Mouse (Mus musculus) neural tube, embryonic 15.5 days (tissue): ENCODE results near the gene Ap1g2. TPM values are rescaled to one million over a fixed set of nuclear protein-coding genes. Genes with fewer than 3 reads are reported as not detected.

Source experiments
- ATAC-seq: fragments of 200-750 bp; cut with Nextera tagmentation; 2 replicates; pipeline ENCODE4 v1.8.0; 2017; ENCODE audit warnings: mild to moderate bottlenecking, moderate TSS enrichment, moderate library complexity; ENCODE audit not compliant: low FRiP score
- H3K27ac ChIP-seq: fragments of 300-500 bp; sonication (generic); replicated peaks from 2 replicates; pipeline ENCODE4 v1.5.1; 2015; ENCODE audit warnings: mild to moderate bottlenecking, inconsistent platforms
- H3K27me3 ChIP-seq: fragments of 300-500 bp; sonication (generic); replicated peaks from 2 replicates; pipeline ENCODE4 v1.6.1; 2015; ENCODE audit warnings: inconsistent platforms
- H3K36me3 ChIP-seq: fragments of 300-500 bp; sonication (generic); 2 replicates; pipeline ENCODE4 v1.6.1; 2015; ENCODE audit warnings: inconsistent platforms
- H3K4me1 ChIP-seq: fragments of 300-500 bp; sonication (generic); 2 replicates; pipeline ENCODE4 v1.6.1; 2015; ENCODE audit warnings: inconsistent platforms
- H3K4me2 ChIP-seq: fragments of 300-500 bp; sonication (generic); 2 replicates; pipeline ENCODE4 v1.6.1; 2015; ENCODE audit warnings: inconsistent platforms, mild to moderate bottlenecking, moderate library complexity
- H3K4me3 ChIP-seq: fragments of 300-500 bp; sonication (generic); replicated peaks from 2 replicates; pipeline ENCODE4 v1.5.1; 2015; ENCODE audit warnings: mild to moderate bottlenecking, inconsistent platforms
- H3K9ac ChIP-seq: fragments of 300-500 bp; sonication (generic); replicated peaks from 2 replicates; pipeline ENCODE4 v1.6.1; 2015; ENCODE audit warnings: mild to moderate bottlenecking, inconsistent platforms
- H3K9me3 ChIP-seq: fragments of 300-500 bp; sonication (generic); replicated peaks from 2 replicates; pipeline ENCODE4 v1.6.1; 2016; ENCODE audit warnings: inconsistent platforms
- WGBS: fragments of 180-500 bp; shearing (Covaris S2); methylation state at CpG from one replicate; pipeline ENCODE4 v1.1.7; 2015; ENCODE audit warnings: mixed read lengths; 5-methylcytosine and 5-hydroxymethylcytosine counted together
- polyA plus RNA-seq: library from polyadenylated mRNA; unstranded; fragments of >200 nt; fragmentation: Nextera tagmentation; extraction: Ambion mirVana; gene quantifications from 2 replicates; pipeline ENCODE4 v1.2.1, GENCODE M21; 2015

The Ap1g2 gene
- polyA plus RNA-seq, 1 experiment from 2014 or later = 6.2 TPM

DNA sequence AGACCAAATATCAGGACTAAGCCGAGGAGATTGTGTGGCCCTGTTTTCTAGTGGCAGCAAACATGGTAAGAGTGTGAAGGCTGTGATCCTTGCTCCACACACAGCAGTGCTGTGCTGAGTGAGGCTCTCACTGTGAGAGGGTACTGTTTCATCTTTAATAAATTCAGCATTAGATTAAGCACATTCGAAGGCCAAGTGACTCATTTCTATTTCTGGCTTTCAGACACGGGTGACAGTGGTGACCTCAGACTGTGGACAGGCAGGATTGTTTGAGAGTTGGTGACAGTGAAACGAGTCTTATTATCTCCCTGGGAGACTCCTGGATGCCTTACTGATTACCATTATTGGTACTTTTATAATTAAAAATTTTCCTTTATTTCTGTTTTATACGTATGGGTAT lies 19.3 kb upstream of the Ap1g2 start:
- Histone ChIP-seq H3K4me2 (no peak overlapping the region), H3K9me3 (no peaks in the 10 kb centered on the region), H3K4me3 (no peak overlapping the region), H3K27me3 (no peaks in the 10 kb centered on the region), H3K27ac (no peak overlapping the region), H3K9ac (no peak overlapping the region), H3K4me1 (peaks cover 14% of the 10 kb centered on the region), H3K36me3 (no peaks in the 10 kb centered on the region)
- no peak for ATAC-seq
- 85% methylated on average over 5 of the region's 5 CpGs for WGBS

DNA sequence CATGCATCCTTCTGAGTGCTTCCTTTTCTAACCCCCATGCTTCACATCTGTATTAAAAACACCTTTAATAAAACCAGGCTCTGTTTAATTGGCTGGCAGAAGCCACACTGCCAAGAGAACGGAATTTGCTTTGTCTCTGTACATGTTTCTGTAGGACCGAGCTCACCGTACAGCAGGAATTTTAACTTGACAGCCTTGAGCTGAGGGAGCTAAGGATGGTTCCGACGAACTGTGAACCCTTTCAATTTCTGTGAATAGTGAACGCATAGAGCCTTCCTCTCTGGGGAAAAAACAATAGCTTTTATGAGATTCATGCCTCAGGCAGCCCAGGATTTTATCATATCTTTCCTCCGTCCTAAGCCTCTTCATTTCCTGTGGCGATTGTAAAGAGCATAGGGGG lies 16.0 kb upstream of the Ap1g2 start:
- WGBS = 16% methylated on average over 8 of the region's 8 CpGs
- H3K4me1 ChIP-seq = peaks cover 19% of the 10 kb centered on the region
- peak overlapping the region; percentile 37 for H3K4me2 ChIP-seq
- H3K9ac ChIP-seq = 0 out of 2 replicates have a peak overlapping the region, but pooled peaks have one; percentile 1
- H3K4me3 ChIP-seq = 0 out of 2 replicates have a peak overlapping the region, but pooled peaks have one; percentile 0
- H3K27ac ChIP-seq = peak overlapping the region; percentile 85
- H3K9me3 ChIP-seq = no peaks in the 10 kb centered on the region
- no peaks in the 10 kb centered on the region for H3K27me3 ChIP-seq
- peak; percentile 45; the same call in 1 of the 2 replicates for ATAC-seq
- H3K36me3 ChIP-seq = no peaks in the 10 kb centered on the region

DNA sequence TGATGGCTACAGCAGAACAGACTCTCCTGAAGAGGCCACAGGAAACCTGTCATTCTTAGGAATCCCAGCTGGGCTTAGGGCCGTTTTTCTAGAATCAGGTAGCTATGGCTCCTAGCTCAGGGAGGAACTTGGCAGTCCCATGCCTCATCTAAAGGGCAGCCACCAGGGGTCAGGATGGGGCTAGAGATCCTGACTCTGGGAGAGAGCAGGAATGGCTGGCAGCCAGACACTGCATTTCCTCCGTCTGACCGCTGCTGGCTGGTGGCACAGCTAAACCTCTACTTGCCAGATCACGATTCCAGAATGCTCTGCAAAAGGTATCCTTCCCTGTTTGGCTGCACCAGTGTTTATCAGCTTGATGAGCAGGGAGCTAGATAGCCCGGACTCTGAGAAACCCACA lies 15.6 kb upstream of the Ap1g2 start:
- no peak overlapping the region for H3K9ac ChIP-seq
- H3K4me3 ChIP-seq = 0 out of 2 replicates have a peak overlapping the region, but pooled peaks have one; percentile 0
- H3K4me2 ChIP-seq = peak overlapping the region; percentile 37
- no peaks in the 10 kb centered on the region for H3K9me3 ChIP-seq
- H3K4me1 ChIP-seq = peaks cover 23% of the 10 kb centered on the region
- no peaks in the 10 kb centered on the region for H3K27me3 ChIP-seq
- peak; percentile 89 for ATAC-seq
- whole genome bisulfite sequencing = 5% methylated on average over 5 of the region's 5 CpGs
- peak overlapping the region; percentile 85 for H3K27ac ChIP-seq
- H3K36me3 ChIP-seq = no peaks in the 10 kb centered on the region

DNA sequence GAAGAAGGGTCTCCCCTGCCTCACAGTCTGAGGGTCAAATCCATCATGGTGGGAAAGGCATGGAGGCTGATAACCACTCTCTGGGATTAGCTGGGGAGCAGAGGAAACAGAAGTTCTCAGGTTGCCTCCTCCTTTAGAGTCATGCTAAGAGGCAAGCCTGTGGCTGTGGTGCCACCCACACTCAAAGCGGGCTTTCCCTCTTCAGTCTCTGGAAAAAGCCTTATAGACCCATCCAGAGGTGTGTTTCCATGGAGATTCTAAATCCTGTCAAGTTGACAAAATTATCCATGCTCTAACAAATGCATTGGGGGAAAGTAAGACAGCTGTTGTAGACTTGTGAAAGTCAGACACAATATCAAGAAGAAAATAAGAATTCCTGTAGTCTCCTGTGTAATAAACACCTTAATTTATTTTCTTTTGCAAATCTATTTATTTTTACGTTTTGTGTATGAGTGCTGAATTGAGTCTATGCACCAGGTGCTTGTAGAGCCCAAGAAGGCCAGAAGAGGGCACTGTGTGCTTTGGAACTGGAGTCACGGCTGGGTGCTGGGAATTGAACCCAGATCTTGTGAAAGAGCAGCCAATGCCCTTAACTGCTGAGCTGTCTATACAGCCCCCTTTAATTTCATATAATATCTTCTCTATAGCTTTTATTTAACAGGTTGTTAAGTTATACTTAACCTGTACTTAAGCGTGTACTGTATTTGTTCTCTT lies 13.2 kb upstream of the Ap1g2 start:
- no peak overlapping the region for H3K27ac ChIP-seq
- ATAC-seq = no peak
- H3K4me3 ChIP-seq = no peak overlapping the region
- no peak overlapping the region for H3K9ac ChIP-seq
- no peak overlapping the region for H3K4me2 ChIP-seq
- WGBS = 81% methylated on average over 4 of the region's 4 CpGs
- H3K36me3 ChIP-seq = no peaks in the 10 kb centered on the region
- H3K9me3 ChIP-seq = no peaks in the 10 kb centered on the region
- no peaks in the 10 kb centered on the region for H3K27me3 ChIP-seq
- peaks cover 34% of the 10 kb centered on the region for H3K4me1 ChIP-seq

DNA sequence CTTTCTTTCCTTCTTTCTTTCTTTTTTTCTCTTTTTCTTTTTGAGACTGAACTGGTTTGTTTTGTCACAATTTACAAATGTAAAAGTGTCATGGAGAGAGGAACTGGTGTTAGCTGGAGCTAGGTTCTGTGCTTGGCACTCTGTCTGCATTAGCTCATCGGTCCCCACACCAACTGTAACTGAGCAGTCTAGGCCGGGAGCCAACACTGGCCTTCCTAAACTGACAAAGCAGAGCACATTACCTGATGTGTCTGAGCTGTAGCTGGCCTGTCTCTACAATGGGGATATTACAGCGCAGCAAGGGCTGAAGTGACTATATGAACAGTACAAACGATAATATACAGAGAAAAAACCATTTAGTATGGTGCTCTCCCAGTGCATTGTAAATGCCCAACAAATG lies 12.5 kb upstream of the Ap1g2 start:
- ATAC-seq = no peak
- H3K27ac ChIP-seq = no peak overlapping the region; the same call in 1 of the 2 replicates
- no peaks in the 10 kb centered on the region for H3K9me3 ChIP-seq
- no peak overlapping the region for H3K4me2 ChIP-seq
- H3K9ac ChIP-seq = no peak overlapping the region
- no peak overlapping the region for H3K4me3 ChIP-seq
- peaks cover 1% of the 10 kb centered on the region; the same call in 1 of the 2 replicates for H3K27me3 ChIP-seq
- peaks cover 40% of the 10 kb centered on the region for H3K4me1 ChIP-seq
- 71% methylated on average over 4 of the region's 4 CpGs for WGBS
- H3K36me3 ChIP-seq = no peaks in the 10 kb centered on the region

DNA sequence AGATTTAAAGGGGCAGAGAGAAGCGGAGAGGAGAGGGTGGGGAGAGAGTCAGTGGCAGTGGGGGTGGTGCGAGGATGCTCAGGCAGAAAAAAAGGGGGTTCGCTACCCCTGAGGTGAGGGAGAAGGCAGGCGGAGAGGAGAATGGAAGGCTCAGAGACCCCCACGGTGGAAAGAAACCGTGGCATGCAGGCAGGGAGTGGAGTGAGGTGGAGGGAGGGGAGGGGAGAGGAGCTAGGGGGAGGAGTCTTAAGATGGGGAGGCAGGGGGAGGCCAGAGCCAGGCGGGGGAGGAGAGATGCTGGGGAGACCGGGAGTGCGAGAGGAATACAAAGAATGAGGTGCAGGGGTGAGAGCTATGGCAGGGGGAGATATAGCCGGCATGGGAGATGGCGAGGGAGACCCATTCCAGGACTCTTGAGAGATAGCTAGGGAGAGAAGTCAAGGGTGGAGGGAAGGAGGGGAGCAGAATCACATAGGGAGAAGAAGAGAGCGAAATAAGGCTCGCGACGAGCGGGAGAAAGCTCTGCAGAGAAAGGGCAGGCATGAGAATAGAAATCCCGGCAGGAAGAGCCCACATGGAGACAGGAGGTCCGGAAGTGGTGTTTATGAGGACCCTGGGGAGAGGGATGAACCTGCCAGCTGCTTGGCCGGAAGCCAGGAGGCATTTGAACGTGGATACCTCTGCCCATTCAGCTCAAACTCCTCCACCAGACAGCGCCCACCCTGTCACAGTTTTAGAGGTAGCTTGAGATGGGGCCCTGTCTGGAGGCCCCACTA lies 10.2 kb upstream of the Ap1g2 start, which contains the start of gene Jph4:
Gene Jph4 (minus strand): TSS at position 511 of the 776 bp plus-strand sequence.
- ATAC-seq = peak; percentile 77
- peaks cover 45% of the 10 kb centered on the region for H3K4me1 ChIP-seq

DNA sequence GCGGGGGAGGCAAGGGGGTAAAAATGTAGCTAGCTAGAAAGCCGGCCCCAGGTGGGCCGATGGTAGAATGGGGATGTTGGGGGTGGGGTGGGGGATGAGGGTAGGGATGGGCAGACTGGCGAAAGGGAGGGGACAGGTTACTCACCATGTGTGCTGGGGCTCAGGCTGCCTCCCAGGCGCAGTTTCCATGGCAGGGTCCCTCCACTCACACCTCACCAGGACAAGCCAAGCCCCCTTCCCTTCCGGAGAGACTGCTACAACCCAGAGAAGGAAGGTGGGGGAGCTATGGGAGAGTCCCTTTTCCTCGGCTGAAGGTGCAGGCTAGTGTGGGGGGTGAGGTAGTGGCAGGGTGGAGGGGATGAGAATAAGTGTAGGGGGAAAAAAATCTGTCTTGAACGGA lies 9.5 kb upstream of the Ap1g2 start:
- peaks cover 53% of the 10 kb centered on the region for H3K4me1 ChIP-seq
- H3K27me3 ChIP-seq = peaks cover 11% of the 10 kb centered on the region; the same call in 1 of the 2 replicates
- peak overlapping the region; percentile 78 for H3K4me3 ChIP-seq
- H3K9ac ChIP-seq = peak overlapping the region; percentile 82
- peak overlapping the region; percentile 84 for H3K4me2 ChIP-seq
- peak overlapping the region; percentile 96 for H3K27ac ChIP-seq
- H3K36me3 ChIP-seq = peaks cover 7% of the 10 kb centered on the region
- WGBS = 0% methylated on average over 8 of the region's 8 CpGs
- peak; percentile 24 for ATAC-seq
- no peaks in the 10 kb centered on the region for H3K9me3 ChIP-seq

More for the DNA sequence above, 10.2 kb upstream of the Ap1g2 start, which contains the start of gene Jph4:
- Histone ChIP-seq H3K27me3 (peaks cover 11% of the 10 kb centered on the region; the same call in 1 of the 2 replicates), H3K9me3 (no peaks in the 10 kb centered on the region), H3K36me3 (peaks cover 7% of the 10 kb centered on the region), H3K4me2 (peak within 1 kb of the TSS; percentile 84), H3K4me3 (peak within 1 kb of the TSS; percentile 78), H3K27ac (peak within 1 kb of the TSS; percentile 96), H3K9ac (peak within 1 kb of the TSS; percentile 82)
- 2% methylated on average over 21 of the region's 21 CpGs for WGBS

DNA sequence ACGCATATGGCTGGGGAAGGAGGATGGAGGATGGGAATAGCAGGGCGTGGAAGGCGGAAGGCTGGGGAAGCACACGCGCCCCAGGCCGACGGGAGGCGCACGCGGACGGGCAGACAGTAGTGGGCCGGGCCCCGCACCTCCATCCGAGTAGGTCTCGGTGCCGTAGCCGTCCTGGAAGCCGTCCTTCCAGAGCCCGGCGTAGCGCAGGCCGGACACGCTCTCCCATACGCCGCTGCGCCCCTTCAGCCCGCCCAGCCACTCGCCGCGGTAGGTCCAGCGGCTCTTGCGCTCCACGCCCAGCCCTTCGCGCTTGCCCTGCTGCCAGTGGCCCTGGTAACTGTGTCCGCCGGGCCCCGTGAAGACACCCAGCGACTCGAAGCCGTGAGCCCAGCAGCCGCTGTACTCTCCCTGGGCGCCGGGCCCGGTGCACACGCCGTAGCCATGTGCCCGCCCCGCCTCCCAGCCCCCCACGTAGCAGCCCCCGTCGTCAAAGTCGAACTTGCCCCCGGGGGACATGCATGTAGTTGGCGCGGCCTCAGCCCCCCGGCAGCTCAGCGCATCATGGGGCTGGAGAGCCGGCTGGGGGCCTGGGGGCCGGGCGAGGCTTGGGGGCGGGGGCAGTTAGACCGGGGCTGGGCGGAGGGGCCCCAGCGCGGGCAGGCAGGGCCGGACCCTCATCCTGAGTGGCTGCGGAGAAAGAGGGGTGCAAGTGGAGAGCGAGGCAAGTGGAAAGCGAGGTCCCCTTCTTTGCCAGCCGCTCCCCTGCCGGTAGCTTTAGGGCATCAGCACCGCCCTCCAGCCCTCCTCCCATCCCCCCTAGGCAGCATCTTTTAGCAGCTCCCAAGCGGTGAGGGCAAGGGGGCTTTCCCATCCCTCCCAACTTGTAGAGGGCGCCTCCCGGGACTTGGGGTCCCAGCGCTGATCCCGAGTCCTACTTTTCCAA lies 8.6 kb upstream of the Ap1g2 start:
- peak; percentile 39 for ATAC-seq
- H3K4me2 ChIP-seq = peak overlapping the region; percentile 84
- no peaks in the 10 kb centered on the region for H3K9me3 ChIP-seq
- under 1% methylated on average over 75 of the region's 78 CpGs for whole genome bisulfite sequencing
- peaks cover 7% of the 10 kb centered on the region for H3K36me3 ChIP-seq
- H3K27me3 ChIP-seq = peaks cover 11% of the 10 kb centered on the region; the same call in 1 of the 2 replicates
- H3K27ac ChIP-seq = peak overlapping the region; percentile 96
- peaks cover 57% of the 10 kb centered on the region for H3K4me1 ChIP-seq
- peak overlapping the region; percentile 82 for H3K9ac ChIP-seq
- peak overlapping the region; percentile 78 for H3K4me3 ChIP-seq

DNA sequence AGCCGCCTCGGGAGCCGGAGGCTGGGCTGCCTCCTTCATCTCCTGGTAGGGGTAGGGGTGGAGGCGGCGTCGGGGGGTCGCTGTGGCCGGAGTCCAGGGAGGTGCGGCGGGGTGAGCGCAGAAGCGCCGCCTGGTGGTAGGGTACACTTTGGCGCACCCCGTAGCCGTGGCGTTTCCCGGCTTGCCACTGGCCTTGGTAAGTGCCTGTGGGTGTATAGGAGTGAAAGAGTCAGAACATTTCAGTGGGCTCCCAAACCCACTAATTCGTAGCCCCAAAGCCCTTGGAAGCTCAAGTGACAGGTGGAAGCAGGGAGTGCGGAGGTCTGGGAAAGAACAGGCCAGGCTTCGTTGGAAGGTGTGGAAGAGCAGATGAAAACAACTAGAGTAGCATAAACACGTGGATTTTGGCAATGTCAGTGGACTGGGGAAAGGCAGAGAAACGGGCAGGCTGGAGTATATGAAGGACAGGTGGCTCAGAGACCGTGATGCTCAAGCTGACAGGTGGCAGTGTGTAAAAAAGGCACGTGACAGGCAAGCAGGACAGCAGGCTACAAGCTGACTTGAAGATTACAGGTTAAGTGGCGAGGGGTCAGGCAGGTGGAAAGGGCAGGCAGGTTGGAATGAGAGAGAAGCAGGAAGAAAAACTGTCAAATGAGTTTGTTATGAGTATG lies 7.7 kb upstream of the Ap1g2 start:
- Histone ChIP-seq H3K27ac (peak overlapping the region; percentile 96), H3K27me3 (peaks cover 11% of the 10 kb centered on the region; the same call in 1 of the 2 replicates), H3K4me3 (peak overlapping the region; percentile 78), H3K9ac (peak overlapping the region; percentile 82), H3K4me2 (peak overlapping the region; percentile 84), H3K9me3 (no peaks in the 10 kb centered on the region), H3K36me3 (peaks cover 7% of the 10 kb centered on the region), H3K4me1 (peaks cover 66% of the 10 kb centered on the region)
- WGBS = 7% methylated on average over 26 of the region's 26 CpGs
- no peak for ATAC-seq

DNA sequence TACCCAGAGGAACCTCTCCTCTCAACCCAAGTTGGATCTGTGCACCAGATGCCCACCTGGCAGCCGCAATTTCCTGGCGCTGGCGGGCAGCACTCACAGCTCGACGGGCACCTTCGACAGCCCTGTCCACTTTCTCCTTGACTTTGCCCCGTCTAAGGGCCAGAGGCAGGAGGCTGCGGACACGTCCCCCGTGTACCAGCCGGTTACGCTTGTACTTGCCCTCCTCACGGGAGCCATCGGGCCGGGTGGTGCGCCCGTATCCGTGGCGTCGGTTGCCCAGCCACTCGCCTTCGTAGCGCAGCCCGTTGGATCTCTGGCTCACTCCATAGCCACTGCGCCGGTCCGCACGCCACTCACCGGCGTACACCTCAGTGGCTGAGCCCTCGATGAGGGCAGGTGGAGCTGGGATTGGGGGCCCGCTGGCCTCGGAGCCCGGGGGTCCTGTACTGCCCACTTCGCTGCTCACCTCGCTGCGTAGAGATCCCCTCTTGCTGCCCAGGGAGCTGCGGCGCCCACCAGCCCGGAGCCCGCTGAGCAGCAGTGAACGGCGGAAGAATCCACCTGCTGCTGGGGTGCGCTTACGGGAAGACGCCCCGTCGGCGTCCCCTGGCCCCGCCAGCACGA lies 7.1 kb upstream of the Ap1g2 start:
- 73% methylated on average over 51 of the region's 51 CpGs for WGBS
- H3K4me1 ChIP-seq = peaks cover 73% of the 10 kb centered on the region
- H3K36me3 ChIP-seq = peaks cover 7% of the 10 kb centered on the region
- peaks cover 11% of the 10 kb centered on the region; the same call in 1 of the 2 replicates for H3K27me3 ChIP-seq
- 0 out of 2 replicates have a peak overlapping the region, but pooled peaks have one; percentile 96 for H3K27ac ChIP-seq
- no peaks in the 10 kb centered on the region for H3K9me3 ChIP-seq
- H3K4me3 ChIP-seq = peak overlapping the region; percentile 78
- H3K9ac ChIP-seq = peak overlapping the region; percentile 17; the same call in 1 of the 2 replicates
- peak overlapping the region; percentile 84 for H3K4me2 ChIP-seq
- ATAC-seq = no peak
